Mouse (Mus musculus) myocyte (in vitro differentiated cells): ENCODE measurements around the gene Lypla2. TPM values are rescaled to one million over a fixed set of nuclear protein-coding genes. Genes with fewer than 3 reads are reported as not detected.

Experiments used
- H3K27me3 ChIP-seq: one replicate; pipeline ENCODE4 v1.6.1; 2011; ENCODE audit not compliant: control insufficient read depth, insufficient read depth, insufficient read length
- H3K36me3 ChIP-seq: one replicate; pipeline ENCODE4 v1.6.1; 2011; ENCODE audit not compliant: control insufficient read depth, insufficient read depth
- H3K4me2 ChIP-seq: one replicate; pipeline ENCODE4 v1.6.1; 2011; ENCODE audit warnings: low read depth, control low read depth
- H3K4me3 ChIP-seq: one replicate; pipeline ENCODE4 v1.5.1; 2011; ENCODE audit warnings: mild to moderate bottlenecking, control low read depth, moderate library complexity
- H3K79me2 ChIP-seq: one replicate; pipeline ENCODE4 v1.6.1; 2011; ENCODE audit not compliant: control insufficient read depth, insufficient read depth
- H3ac ChIP-seq: one replicate; pipeline ENCODE4 v1.6.1; 2011; ENCODE audit not compliant: control insufficient read depth, insufficient read length
- CEBPB ChIP-seq: IDR thresholded peaks from 2 replicates; pipeline ENCODE4 v1.6.1; 2011; ENCODE audit warnings: mild to moderate bottlenecking, moderate library complexity; ENCODE audit not compliant: poor library complexity, insufficient read depth, severe bottlenecking
- E2F4 ChIP-seq: IDR thresholded peaks from one replicate; pipeline ENCODE4 v1.6.1; 2011; ENCODE audit warnings: mild to moderate bottlenecking, control low read depth, moderate library complexity; ENCODE audit not compliant: insufficient read depth
- MAX ChIP-seq: IDR thresholded peaks from one replicate; pipeline ENCODE4 v1.6.1; 2011; ENCODE audit warnings: low read depth, mild to moderate bottlenecking, control low read depth
- MYOD1 ChIP-seq, 3 experiments: IDR thresholded peaks; one replicate each; pipeline ENCODE4 v1.6.1; 2011; ENCODE audit warnings: control low read depth in 2 of 3, low read depth in 2 of 3, mild to moderate bottlenecking in 2 of 3, moderate library complexity in 1 of 3; ENCODE audit not compliant: insufficient read length in 2 of 3, control insufficient read depth in 1 of 3
- MYOG ChIP-seq, 3 experiments: IDR thresholded peaks; one replicate each; pipeline ENCODE4 v1.6.1; 2011; ENCODE audit warnings: control low read depth in 2 of 3, low read depth in 2 of 3, mild to moderate bottlenecking in 2 of 3; ENCODE audit not compliant: insufficient read length in 2 of 3, control insufficient read depth in 1 of 3, insufficient read depth in 1 of 3
- POLR2A ChIP-seq: IDR thresholded peaks from one replicate; pipeline ENCODE4 v1.6.1; 2011; ENCODE audit warnings: low read depth, mild to moderate bottlenecking, control low read depth, moderate library complexity; ENCODE audit not compliant: insufficient read length
- POLR2AphosphoS2 ChIP-seq: IDR thresholded peaks from one replicate; pipeline ENCODE4 v1.6.1; 2011; ENCODE audit warnings: low read depth, control low read depth; ENCODE audit not compliant: insufficient read length
- REST ChIP-seq: IDR thresholded peaks from one replicate; pipeline ENCODE4 v1.6.1; 2011; ENCODE audit warnings: mild to moderate bottlenecking, control low read depth, moderate library complexity; ENCODE audit not compliant: insufficient read depth, insufficient read length
- SRF ChIP-seq: IDR thresholded peaks from one replicate; pipeline ENCODE4 v1.6.1; 2011; ENCODE audit warnings: low read depth; ENCODE audit not compliant: control insufficient read depth, insufficient read length
- TCF12 ChIP-seq: IDR thresholded peaks from one replicate; pipeline ENCODE4 v1.6.1; 2011; ENCODE audit warnings: mild to moderate bottlenecking, control low read depth; ENCODE audit not compliant: poor library complexity, insufficient read depth, severe bottlenecking
- TCF3 ChIP-seq: IDR thresholded peaks from one replicate; pipeline ENCODE4 v1.6.1; 2011; ENCODE audit warnings: low read depth, control low read depth; ENCODE audit not compliant: insufficient read length
- USF1 ChIP-seq: IDR thresholded peaks from one replicate; pipeline ENCODE4 v1.6.1; 2011; ENCODE audit warnings: low read depth, mild to moderate bottlenecking, control low read depth, moderate library complexity
- polyA plus RNA-seq: library from polyadenylated mRNA; unstranded; fragments of >200 nt; fragmentation: generic; extraction: Trizol; gene quantifications from one replicate; pipeline ENCODE4 v1.2.1, GENCODE M21; 2012; ENCODE audit warnings: missing spikeins

The Lypla2 gene
- 60.9 TPM for polyA plus RNA-seq

DNA sequence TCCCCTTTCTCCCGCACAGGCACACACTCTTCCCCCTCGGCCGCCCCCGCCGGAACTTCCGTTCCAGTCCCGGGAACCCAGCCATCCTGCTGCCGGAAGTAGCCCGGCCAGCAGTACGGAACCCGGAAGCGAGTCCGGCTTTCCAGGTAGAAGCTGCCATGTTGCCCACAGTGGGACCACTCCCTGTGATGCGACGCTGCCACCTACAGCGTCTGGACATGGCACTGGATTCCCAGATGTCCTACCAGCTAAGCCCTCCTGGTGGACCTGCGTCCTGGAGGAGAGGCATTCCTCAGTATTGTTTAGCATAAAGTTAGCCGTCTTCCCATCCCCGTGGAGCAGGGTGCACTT lies at the start of gene Lypla2:
Gene Lypla2 (minus strand): TSS at position 71 of the 351 bp plus-strand sequence.
- Histone ChIP-seq H3K36me3 (peaks cover 12% of the 10 kb centered on the region), H3ac (peak within 1 kb of the TSS; percentile 62), H3K4me3 (peak within 1 kb of the TSS; percentile 81), H3K27me3 (no peaks in the 10 kb centered on the region), H3K4me2 (peak within 1 kb of the TSS; percentile 91), H3K79me2 (peaks cover 14% of the 10 kb centered on the region)
- peak; percentile 92 for TF ChIP-seq POLR2A
- TF ChIP-seq E2F4, result no peak
- TF ChIP-seq POLR2AphosphoS2, result peak; percentile 76

DNA sequence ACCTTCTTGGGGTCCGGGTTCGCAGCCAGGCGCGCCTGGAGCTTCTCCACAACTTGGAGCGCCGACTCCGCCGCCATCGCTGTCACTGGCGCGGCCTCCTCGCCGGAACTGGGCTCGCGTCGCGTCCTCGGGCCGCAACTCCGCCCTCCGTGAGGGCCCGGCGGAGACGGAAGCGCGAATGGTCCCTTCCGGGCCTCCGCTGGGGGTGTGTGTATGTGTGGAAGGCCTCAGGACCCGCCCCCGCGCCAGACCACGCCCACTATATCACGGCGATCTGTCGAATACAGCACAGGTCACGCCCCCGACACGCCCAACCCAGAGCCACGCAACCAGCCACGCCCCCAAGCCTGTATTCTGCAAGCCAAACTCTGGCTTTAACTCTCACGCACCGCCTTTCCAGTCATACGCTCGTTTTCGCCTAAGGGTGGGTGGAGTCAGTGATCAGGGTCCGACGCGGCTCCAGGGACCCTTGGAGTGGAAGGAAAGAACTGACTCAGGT lies 49.2 kb upstream of the Lypla2 start, which contains the start of gene Eloa:
Gene Eloa (minus strand): TSS at position 215 of the 499 bp plus-strand sequence.
- H3K79me2 ChIP-seq, result peaks cover 45% of the 10 kb centered on the region
- H3K4me3 ChIP-seq, result peak within 1 kb of the TSS; percentile 80
- TF ChIP-seq POLR2AphosphoS2, result peak; percentile 94
- peak in 1 of 3 experiments; percentile 27 for TF ChIP-seq MYOG (IDR thresholded peaks at IDR 0.05; ENCODE audit: control insufficient read depth in 1 of 3, insufficient read depth in 1 of 3, insufficient read length in 2 of 3, low read depth in 2 of 3)
- TF ChIP-seq E2F4, result no peak
- peak in 1 of 3 experiments; percentile 3 for TF ChIP-seq MYOD1 (IDR thresholded peaks at IDR 0.05; ENCODE audit: control insufficient read depth in 1 of 3, insufficient read length in 2 of 3, low read depth in 2 of 3)
- TF ChIP-seq MAX, result no peak
- peak; percentile 90 for TF ChIP-seq POLR2A
- peak; percentile 56 for TF ChIP-seq SRF
- H3K4me2 ChIP-seq, result peak within 1 kb of the TSS; percentile 92
- no peaks in the 10 kb centered on the region for H3K36me3 ChIP-seq
- peak within 1 kb of the TSS; percentile 69 for H3ac ChIP-seq
- no peaks in the 10 kb centered on the region for H3K27me3 ChIP-seq

DNA sequence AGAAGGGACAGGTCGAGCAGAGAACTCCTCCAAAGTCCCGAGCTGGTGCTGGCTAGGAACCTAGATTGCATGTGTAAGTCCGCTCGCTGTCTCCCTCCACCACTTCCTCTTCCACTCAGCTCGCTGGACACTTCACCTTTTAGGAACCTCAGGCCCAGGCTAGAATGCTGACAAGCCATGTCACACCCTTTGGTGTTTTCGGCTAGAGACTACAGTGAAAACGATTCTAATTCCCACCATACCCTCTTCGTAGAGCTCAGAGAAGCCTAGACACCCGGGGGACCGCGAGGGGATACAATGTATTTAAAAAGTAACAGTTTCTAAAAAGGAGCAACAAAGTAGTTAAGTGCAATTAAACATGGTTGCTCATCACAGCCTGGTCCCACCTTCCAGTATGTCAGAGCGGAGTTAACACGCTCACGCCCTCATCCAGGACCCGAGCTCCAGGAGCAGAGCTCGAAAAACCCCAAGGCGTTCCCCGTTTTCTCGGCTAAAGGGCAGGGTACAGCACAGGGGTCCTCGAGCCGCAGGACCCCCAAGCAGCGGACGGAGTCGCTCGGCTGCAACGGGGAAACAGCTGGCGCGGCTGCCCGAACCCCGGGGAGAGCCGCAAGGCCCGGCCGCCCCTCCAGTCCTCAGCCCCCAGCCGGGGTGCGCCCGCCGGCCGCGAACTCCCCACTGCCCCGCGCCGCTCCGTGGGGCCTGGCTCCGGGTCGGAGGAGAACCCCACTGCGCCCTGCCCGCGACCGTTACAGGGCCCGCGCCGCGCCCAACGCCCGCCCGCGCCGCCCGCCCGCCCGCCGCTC lies 48.5 kb upstream of the Lypla2 start:
- no peaks in the 10 kb centered on the region for H3K36me3 ChIP-seq
- peak overlapping the region; percentile 69 for H3ac ChIP-seq
- no peak for TF ChIP-seq MYOG (IDR thresholded peaks at IDR 0.05; ENCODE audit: control insufficient read depth in 1 of 3, insufficient read depth in 1 of 3, insufficient read length in 2 of 3, low read depth in 2 of 3)
- TF ChIP-seq MAX, result no peak
- TF ChIP-seq POLR2AphosphoS2, result no peak
- no peak for TF ChIP-seq TCF12
- TF ChIP-seq E2F4, result no peak
- no peak for TF ChIP-seq MYOD1 (IDR thresholded peaks at IDR 0.05; ENCODE audit: control insufficient read depth in 1 of 3, insufficient read length in 2 of 3, low read depth in 2 of 3)
- no peak for TF ChIP-seq USF1
- TF ChIP-seq TCF3, result no peak
- no peak for TF ChIP-seq SRF
- no peak for TF ChIP-seq CEBPB
- no peak for TF ChIP-seq POLR2A
- TF ChIP-seq REST, result no peak

DNA sequence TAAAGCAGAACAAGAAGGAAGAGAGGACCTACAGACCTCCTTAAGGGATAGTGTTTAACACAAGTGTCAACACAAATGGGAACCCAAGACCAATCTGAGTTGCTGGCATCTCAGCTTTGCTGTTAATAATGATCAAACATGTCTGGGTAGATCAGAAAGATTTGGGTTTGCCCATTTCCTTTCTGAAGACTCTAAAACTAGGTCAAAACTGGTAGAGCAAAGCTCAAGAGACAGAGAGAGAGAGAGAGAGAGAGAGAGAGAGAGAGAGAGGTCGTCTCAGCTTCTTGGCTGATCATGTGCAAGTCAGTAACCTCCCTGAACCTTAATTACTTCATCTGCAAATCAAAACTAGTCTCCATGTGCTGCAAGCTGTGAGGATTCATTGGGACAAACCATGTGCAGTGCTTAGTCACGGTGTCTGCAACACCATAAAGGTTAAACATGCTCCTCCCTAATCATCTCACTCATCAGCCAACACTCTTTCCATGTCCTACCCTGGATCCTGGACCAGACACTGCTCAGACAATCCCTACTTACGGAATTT lies 43.7 kb upstream of the Lypla2 start:
- TF ChIP-seq SRF, result no peak
- TF ChIP-seq USF1, result no peak
- no peak for TF ChIP-seq REST
- TF ChIP-seq TCF3, result no peak
- TF ChIP-seq MAX, result no peak
- no peak for TF ChIP-seq TCF12
- no peak for TF ChIP-seq MYOD1 (IDR thresholded peaks at IDR 0.05; ENCODE audit: control insufficient read depth in 1 of 3, insufficient read length in 2 of 3, low read depth in 2 of 3)
- no peak for TF ChIP-seq CEBPB
- TF ChIP-seq E2F4, result no peak
- no peak for TF ChIP-seq POLR2A
- no peak for TF ChIP-seq MYOG (IDR thresholded peaks at IDR 0.05; ENCODE audit: control insufficient read depth in 1 of 3, insufficient read depth in 1 of 3, insufficient read length in 2 of 3, low read depth in 2 of 3)
- TF ChIP-seq POLR2AphosphoS2, result no peak
- no peak overlapping the region for H3ac ChIP-seq
- H3K4me2 ChIP-seq, result no peak overlapping the region
- peaks cover 13% of the 10 kb centered on the region for H3K36me3 ChIP-seq
- H3K79me2 ChIP-seq, result peaks cover 64% of the 10 kb centered on the region
- no peaks in the 10 kb centered on the region for H3K27me3 ChIP-seq
- H3K4me3 ChIP-seq, result no peak overlapping the region

More for the DNA sequence above, 48.5 kb upstream of the Lypla2 start:
- H3K27me3 ChIP-seq, result no peaks in the 10 kb centered on the region
- H3K4me2 ChIP-seq, result peak overlapping the region; percentile 92
- peaks cover 52% of the 10 kb centered on the region for H3K79me2 ChIP-seq
- peak overlapping the region; percentile 80 for H3K4me3 ChIP-seq

DNA sequence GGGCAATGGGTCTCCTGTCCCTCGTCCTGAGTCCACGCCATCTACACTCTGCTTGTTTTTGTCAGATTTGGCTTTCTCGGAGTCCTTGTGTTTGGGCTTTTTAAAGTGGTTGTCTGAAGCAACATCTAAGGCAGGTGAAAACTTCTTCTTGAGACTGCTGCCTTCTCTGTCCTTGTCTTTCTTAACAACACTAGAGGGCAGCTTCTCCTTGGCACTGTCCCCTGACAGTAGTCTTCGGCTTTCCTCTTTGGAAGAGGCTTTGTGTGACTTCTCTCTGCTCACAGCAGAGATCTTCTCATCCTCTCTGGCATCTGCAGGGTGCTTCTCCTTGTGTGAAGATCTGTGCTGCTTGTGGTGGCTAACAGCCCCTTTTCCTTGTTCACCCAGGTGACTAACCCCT lies 38.2 kb upstream of the Lypla2 start:
- TF ChIP-seq TCF12 (no peak), MYOG (IDR thresholded peaks at IDR 0.05; ENCODE audit: control insufficient read depth in 1 of 3, insufficient read depth in 1 of 3, insufficient read length in 2 of 3, low read depth in 2 of 3) (no peak), E2F4 (no peak), MAX (no peak), POLR2A (no peak), MYOD1 (IDR thresholded peaks at IDR 0.05; ENCODE audit: control insufficient read depth in 1 of 3, insufficient read length in 2 of 3, low read depth in 2 of 3) (no peak), CEBPB (no peak), SRF (no peak), USF1 (no peak), REST (no peak), TCF3 (no peak), POLR2AphosphoS2 (no peak)
- no peak overlapping the region for H3K4me2 ChIP-seq
- H3K36me3 ChIP-seq, result peaks cover 60% of the 10 kb centered on the region
- no peak overlapping the region for H3ac ChIP-seq
- no peak overlapping the region for H3K4me3 ChIP-seq
- no peaks in the 10 kb centered on the region for H3K27me3 ChIP-seq
- peaks cover 10% of the 10 kb centered on the region for H3K79me2 ChIP-seq
